Mouse (Mus musculus): Measurements from ENCODE around the gene Carmil2. TPM values are rescaled to one million over a fixed set of nuclear protein-coding genes. Genes with fewer than 3 reads are reported as not detected.

Gene Carmil2
- total RNA-seq, 2 experiments from 2014 or later = 60.4 to 65.0 TPM

DNA sequence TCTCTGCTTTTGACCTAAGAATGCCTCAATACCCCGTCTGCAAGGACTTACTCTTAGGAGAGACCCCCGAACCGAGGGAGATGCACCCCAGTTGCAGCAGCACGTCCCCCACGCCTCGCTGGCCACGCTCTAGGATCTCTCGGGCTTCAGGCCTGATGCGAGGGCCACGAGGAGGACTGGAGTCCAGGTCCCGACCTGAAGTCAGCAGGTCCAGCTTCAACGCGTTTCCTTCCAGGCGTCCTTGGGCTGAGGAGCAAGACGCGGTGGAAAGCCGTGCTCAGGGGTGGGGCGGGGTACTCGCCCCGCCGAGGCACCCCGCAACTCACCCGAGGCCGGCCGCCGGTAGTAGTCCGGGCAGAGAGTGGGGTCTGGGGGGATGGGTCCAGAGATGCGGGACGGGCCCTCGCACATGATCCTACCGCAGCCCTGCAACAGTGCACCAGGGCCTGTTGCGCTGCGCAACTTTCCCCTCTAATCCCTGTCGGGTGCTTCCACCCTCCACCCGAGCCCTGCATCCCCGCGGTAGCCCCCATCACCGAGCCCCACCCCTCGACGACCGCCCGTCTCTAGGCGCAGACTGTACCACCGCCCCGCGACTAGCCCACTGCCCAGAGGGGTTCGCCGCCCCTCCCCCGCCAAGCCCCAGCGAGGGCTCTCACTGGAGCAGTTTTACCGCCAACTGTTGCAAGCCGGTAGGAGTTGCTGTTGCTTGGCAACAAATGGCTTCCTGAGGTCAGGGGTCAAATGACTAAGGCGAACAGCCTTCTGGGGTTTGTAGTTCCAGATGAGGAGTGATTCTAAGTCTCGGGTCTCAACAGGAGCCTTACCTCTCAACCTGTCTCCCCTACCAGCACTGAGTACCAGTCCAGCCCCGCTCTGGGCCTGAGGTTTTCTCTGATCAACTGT, 21.7 kb downstream of the Carmil2 start, which contains the start of the genes 4933405L10Rik and Enkd1:
Gene 4933405L10Rik (plus strand): TSS at position 158 of the 906 bp plus-strand sequence.
Gene Enkd1 (minus strand): TSS at position 713 of the 906 bp plus-strand sequence.
- DNase-seq (ENCODE audit: extremely low spot score in 1 of 2, low spot score in 2 of 2) = peak; percentile 80 to 83
- intact Hi-C loops (cut with DNase I) = no loop called here
- no peak within 1 kb of the TSS for H3K27ac ChIP-seq
- TF ChIP-seq CTCF (IDR thresholded peaks at IDR 0.05) = no peak
- peak within 1 kb of the TSS; percentile 87 for H3K4me3 ChIP-seq

GRCm38 (mm10) chr8:105708675-105709074, 22.6 kb downstream of the Carmil2 start:
- intact Hi-C loops (cut with DNase I) = no loop called here
- DNase-seq (ENCODE audit: extremely low spot score in 1 of 2, low spot score in 2 of 2) = no peak
- no peak overlapping the region for H3K27ac ChIP-seq
- H3K4me3 ChIP-seq = no peak overlapping the region
- no peak for TF ChIP-seq CTCF (IDR thresholded peaks at IDR 0.05)

GRCm38 (mm10) chr8:105709317-105709716, 23.2 kb downstream of the Carmil2 start:
- DNase-seq (ENCODE audit: extremely low spot score in 1 of 2, low spot score in 2 of 2) = no peak
- Histone ChIP-seq H3K4me3 (no peak overlapping the region), H3K27ac (no peak overlapping the region)
- intact Hi-C loops (cut with DNase I) = no loop called here
- no peak for TF ChIP-seq CTCF (IDR thresholded peaks at IDR 0.05)

GRCm38 (mm10) chr8:105712286-105712685, 26.2 kb downstream of the Carmil2 start:
- no peak for DNase-seq (ENCODE audit: extremely low spot score in 1 of 2, low spot score in 2 of 2)
- no peak for TF ChIP-seq CTCF (IDR thresholded peaks at IDR 0.05)
- intact Hi-C loops (cut with DNase I) = loop anchor here (5.0 kb wide), 4 partner anchors 65 to 310 kb away; partner anchors contain the start of gene Cenpt
- H3K4me3 ChIP-seq = no peak overlapping the region
- H3K27ac ChIP-seq = no peak overlapping the region

GRCm38 (mm10) chr8:105714139-105714538, 28.1 kb downstream of the Carmil2 start:
- intact Hi-C loops (cut with DNase I) = loop anchor here (1.0 to 5.0 kb wide), 5 partner anchors 63 to 308 kb away; partner anchors contain the start of gene Cenpt
- Histone ChIP-seq H3K27ac (no peak overlapping the region), H3K4me3 (no peak overlapping the region)
- TF ChIP-seq CTCF (IDR thresholded peaks at IDR 0.05) = peak; percentile 82
- peak; percentile 73 to 81 for DNase-seq (ENCODE audit: extremely low spot score in 1 of 2, low spot score in 2 of 2)

DNA sequence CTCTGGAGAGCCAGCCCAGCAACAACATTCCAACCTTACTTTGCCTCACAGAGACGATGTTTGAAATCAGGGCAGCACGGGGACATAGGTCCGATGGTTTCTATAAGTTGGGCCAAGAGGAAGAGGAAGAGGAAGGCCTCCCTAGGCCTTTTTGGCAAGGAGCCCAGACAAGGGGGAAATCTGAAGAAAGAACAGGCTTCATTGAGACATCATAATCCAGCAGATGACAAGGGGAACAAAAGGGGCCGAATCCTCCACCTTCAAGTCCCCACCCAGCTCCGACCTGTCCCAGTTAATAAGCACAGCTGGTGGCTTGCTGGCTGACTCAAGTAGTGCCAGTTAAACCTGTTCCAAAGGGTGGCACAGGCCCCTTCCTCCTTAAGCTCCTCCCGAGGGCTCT, 29.0 kb downstream of the Carmil2 start:
- intact Hi-C loops (cut with DNase I) = no loop called here
- no peak for TF ChIP-seq CTCF (IDR thresholded peaks at IDR 0.05)
- Histone ChIP-seq H3K4me3 (no peak overlapping the region), H3K27ac (no peak overlapping the region)
- no peak for DNase-seq (ENCODE audit: extremely low spot score in 1 of 2, low spot score in 2 of 2)

- DNase-seq (ENCODE audit: extremely low spot score in 1 of 2, low spot score in 2 of 2) = no peak
- H3K4me3 ChIP-seq = no peak overlapping the region
- no peak for TF ChIP-seq CTCF (IDR thresholded peaks at IDR 0.05)
- H3K27ac ChIP-seq = no peak overlapping the region
- intact Hi-C loops (cut with DNase I) = no loop called here
Observed at GRCm38 (mm10) chr8:105716302-105716945, 30.4 kb downstream of the Carmil2 start.

DNA sequence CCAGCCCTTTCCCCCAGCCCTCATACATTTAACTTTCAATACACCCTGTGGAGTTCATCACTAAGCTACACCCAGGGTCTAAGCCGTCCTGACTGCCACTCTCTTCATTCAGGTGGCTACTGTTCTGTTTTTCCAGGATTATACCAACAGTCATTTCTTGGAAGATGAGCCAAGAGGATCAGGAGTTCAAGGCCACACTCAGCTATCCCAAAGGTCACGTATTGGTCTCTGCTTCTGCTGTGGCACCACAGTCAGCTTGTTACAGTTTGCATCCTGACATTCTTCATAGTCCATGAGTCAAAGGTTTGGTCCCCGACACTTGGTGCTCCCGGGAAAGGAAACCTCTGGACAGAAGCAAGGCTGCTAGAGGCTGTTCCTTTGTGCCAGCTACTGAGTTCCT, 33.6 kb downstream of the Carmil2 start:
- DNase-seq (ENCODE audit: extremely low spot score in 1 of 2, low spot score in 2 of 2) = no peak
- no peak overlapping the region for H3K27ac ChIP-seq
- intact Hi-C loops (cut with DNase I) = no loop called here

DNA sequence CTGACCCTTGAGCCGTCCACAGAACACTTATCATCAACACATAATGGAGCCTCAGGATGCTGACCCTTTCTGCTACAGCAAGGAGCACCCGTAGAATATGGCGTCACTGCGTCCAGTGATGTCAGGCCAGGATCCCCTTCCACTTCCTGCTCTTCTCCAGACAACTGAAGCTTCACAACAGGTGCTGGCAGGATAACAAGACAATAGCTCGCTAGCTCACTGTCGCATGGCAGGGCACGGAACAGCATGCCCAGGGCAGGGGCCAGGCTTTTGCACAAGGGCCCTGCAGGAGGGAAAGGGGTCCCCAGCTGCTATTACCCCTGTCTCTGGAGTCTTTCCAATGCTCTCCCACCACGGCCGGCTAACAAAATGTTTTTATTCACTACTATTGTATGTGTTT, 36.8 kb downstream of the Carmil2 start:
- intact Hi-C loops (cut with DNase I) = no loop called here
- TF ChIP-seq CTCF (IDR thresholded peaks at IDR 0.05) = no peak
- no peak for DNase-seq (ENCODE audit: extremely low spot score in 1 of 2, low spot score in 2 of 2)
- H3K27ac ChIP-seq = no peak overlapping the region
- H3K4me3 ChIP-seq = no peak overlapping the region

More for the DNA sequence above, 33.6 kb downstream of the Carmil2 start:
- TF ChIP-seq CTCF (IDR thresholded peaks at IDR 0.05) = no peak
- no peak overlapping the region for H3K4me3 ChIP-seq

GRCm38 (mm10) chr8:105725726-105726125, 39.7 kb downstream of the Carmil2 start:
- H3K4me3 ChIP-seq = no peak overlapping the region
- H3K27ac ChIP-seq = no peak overlapping the region
- TF ChIP-seq CTCF (IDR thresholded peaks at IDR 0.05) = no peak
- intact Hi-C loops (cut with DNase I) = no loop called here
- DNase-seq (ENCODE audit: extremely low spot score in 1 of 2, low spot score in 2 of 2) = no peak

- H3K4me3 ChIP-seq = no peak overlapping the region
- intact Hi-C loops (cut with DNase I) = no loop called here
- no peak for TF ChIP-seq CTCF (IDR thresholded peaks at IDR 0.05)
- H3K27ac ChIP-seq = peak overlapping the region; percentile 29
- DNase-seq (ENCODE audit: extremely low spot score in 1 of 2, low spot score in 2 of 2) = no peak
Observed at GRCm38 (mm10) chr8:105727397-105728124, 41.5 kb downstream of the Carmil2 start.

All from left cerebral cortex, adult 2 months (tissue).